Mouse (Mus musculus) hindbrain, embryonic 12.5 days (tissue): ENCODE data around the gene Abhd15. TPM values are rescaled to one million over a fixed set of nuclear protein-coding genes. Genes with fewer than 3 reads are reported as not detected.
A peak's percentile ranks its signal among the peaks of the same experiment; 100 is the strongest.

Experiments used
- ATAC-seq: fragments of 200-750 bp; cut with Nextera tagmentation; 2 replicates; pipeline ENCODE4 v1.8.0; 2017; ENCODE audit warnings: moderate TSS enrichment; ENCODE audit not compliant: low FRiP score
- H3K27ac ChIP-seq: fragments of 300-500 bp; sonication (generic); 2 replicates; pipeline ENCODE4 v1.5.1; 2016; ENCODE audit warnings: mild to moderate bottlenecking
- H3K27me3 ChIP-seq: fragments of 300-500 bp; sonication (generic); 2 replicates; pipeline ENCODE4 v1.6.1; 2016; ENCODE audit warnings: mild to moderate bottlenecking
- H3K36me3 ChIP-seq: fragments of 300-500 bp; sonication (generic); 2 replicates; pipeline ENCODE4 v1.6.1; 2016; ENCODE audit warnings: mild to moderate bottlenecking
- H3K4me1 ChIP-seq: fragments of 300-500 bp; sonication (generic); 2 replicates; pipeline ENCODE4 v1.6.1; 2016
- H3K4me2 ChIP-seq: fragments of 300-500 bp; sonication (generic); replicated peaks from 2 replicates; pipeline ENCODE4 v1.6.1; 2016; ENCODE audit warnings: mild to moderate bottlenecking
- H3K4me3 ChIP-seq: fragments of 300-500 bp; sonication (generic); 2 replicates; pipeline ENCODE4 v1.5.1; 2016; ENCODE audit warnings: mild to moderate bottlenecking
- H3K9ac ChIP-seq: fragments of 300-500 bp; sonication (generic); 2 replicates; pipeline ENCODE4 v1.6.1; 2016; ENCODE audit warnings: mild to moderate bottlenecking, moderate library complexity
- H3K9me3 ChIP-seq: fragments of 300-500 bp; sonication (generic); replicated peaks from 2 replicates; pipeline ENCODE4 v1.6.1; 2016; ENCODE audit warnings: mild to moderate bottlenecking
- WGBS: fragments of 180-500 bp; shearing (Covaris S2); methylation state at CpG from one replicate; pipeline ENCODE4 v1.1.7; 2016; 5-methylcytosine and 5-hydroxymethylcytosine counted together
- polyA plus RNA-seq: library from polyadenylated mRNA; unstranded; fragments of >200 nt; fragmentation: Nextera tagmentation; extraction: Ambion mirVana; gene quantifications from 2 replicates; pipeline ENCODE4 v1.2.1, GENCODE M21; 2016

Gene Abhd15
- 3.5 and 4.2 TPM in 2 replicates for polyA plus RNA-seq

GRCm38 (mm10) chr11:77514832-77515636 is at the start of gene Abhd15:
Gene Abhd15, plus strand, starts transcription at chr11:77515121.
- Histone ChIP-seq H3K4me3 (peak within 1 kb of the TSS; percentile 62), H3K27ac (0 out of 2 replicates have a peak within 1 kb of the TSS, but pooled peaks have one; percentile 30), H3K4me1 (peaks cover 46% of the 10 kb centered on the region), H3K4me2 (peak within 1 kb of the TSS; percentile 93), H3K27me3 (peaks cover 24% of the 10 kb centered on the region), H3K36me3 (no peaks in the 10 kb centered on the region), H3K9ac (peak within 1 kb of the TSS; percentile 51), H3K9me3 (no peaks in the 10 kb centered on the region)
- peak; percentile 61 for ATAC-seq
- WGBS, result under 1% methylated on average over 69 of the region's 72 CpGs

DNA sequence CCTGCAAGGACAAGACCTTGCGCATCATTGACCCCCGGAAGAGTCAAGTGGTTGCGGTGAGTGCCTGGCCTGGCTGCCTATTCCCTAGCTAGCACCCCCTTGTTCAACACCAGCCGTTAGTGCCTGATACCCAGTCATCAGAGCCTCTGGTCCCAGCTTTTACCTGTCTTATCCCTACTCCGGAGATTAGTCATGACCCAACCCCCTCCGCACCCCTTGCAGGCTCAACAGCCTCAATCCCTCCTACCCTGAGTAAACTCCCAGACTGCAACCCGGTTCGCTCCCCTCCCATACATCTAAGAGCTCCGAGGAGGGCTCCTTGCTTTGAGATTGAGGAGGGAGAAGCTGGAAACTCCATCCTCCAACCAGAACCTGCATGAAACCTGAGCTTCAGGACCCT is 48.4 kb upstream of the Abhd15 start:
- Histone ChIP-seq H3K36me3 (peaks cover 11% of the 10 kb centered on the region), H3K27me3 (peaks cover 71% of the 10 kb centered on the region), H3K4me2 (peak overlapping the region; percentile 9; the same call in 1 of the 2 replicates), H3K9ac (no peak overlapping the region), H3K4me3 (no peak overlapping the region), H3K27ac (no peak overlapping the region), H3K9me3 (no peaks in the 10 kb centered on the region), H3K4me1 (peaks cover 18% of the 10 kb centered on the region)
- 29% methylated on average over 9 of the region's 9 CpGs for whole genome bisulfite sequencing
- no peak for ATAC-seq

DNA sequence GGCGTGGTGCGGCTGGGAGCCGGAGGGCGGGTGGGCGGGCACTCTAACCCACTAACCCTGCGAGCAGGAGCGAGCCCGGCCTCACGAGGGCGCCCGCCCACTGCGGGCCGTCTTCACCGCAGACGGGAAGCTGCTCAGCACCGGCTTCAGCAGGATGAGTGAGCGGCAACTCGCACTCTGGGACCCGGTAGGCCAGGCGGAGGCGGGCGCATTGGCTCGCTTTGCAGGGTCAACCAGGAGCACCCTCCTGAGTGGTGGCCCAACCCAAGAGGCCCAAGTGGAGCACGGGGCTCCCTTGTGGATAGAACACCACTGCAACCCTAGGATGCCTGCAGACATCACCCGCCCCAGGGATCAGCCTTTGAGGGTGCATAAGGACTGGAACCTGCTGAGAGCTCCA is 47.8 kb upstream of the Abhd15 start:
- Histone ChIP-seq H3K9me3 (no peaks in the 10 kb centered on the region), H3K4me3 (no peak overlapping the region), H3K36me3 (peaks cover 17% of the 10 kb centered on the region), H3K27me3 (peaks cover 66% of the 10 kb centered on the region), H3K4me2 (peak overlapping the region; percentile 9; the same call in 1 of the 2 replicates), H3K27ac (no peak overlapping the region), H3K4me1 (peaks cover 14% of the 10 kb centered on the region), H3K9ac (peak overlapping the region; percentile 13; the same call in 1 of the 2 replicates)
- no peak for ATAC-seq
- 2% methylated on average over 25 of the region's 25 CpGs for whole genome bisulfite sequencing

DNA sequence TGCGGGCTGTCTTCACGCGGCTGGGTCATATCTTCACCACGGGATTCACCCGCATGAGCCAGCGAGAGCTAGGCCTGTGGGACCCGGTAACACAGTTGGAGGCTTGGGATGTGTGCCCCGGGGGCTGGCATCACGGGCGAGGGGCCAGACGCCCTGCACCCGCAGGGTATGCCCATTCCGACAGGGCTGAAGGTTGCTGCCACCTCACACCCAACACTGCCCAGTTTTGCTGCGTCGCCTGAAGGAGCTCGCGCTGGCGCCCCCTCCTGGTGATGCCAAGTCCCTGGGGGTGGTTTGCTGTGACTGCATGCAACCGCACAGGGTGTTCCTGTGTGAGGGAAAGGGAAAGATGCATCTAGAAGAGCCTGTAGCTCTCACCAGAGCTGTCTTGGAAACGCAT is 47.1 kb upstream of the Abhd15 start:
- Histone ChIP-seq H3K4me1 (peaks cover 8% of the 10 kb centered on the region), H3K4me2 (peak overlapping the region; percentile 33), H3K9me3 (no peaks in the 10 kb centered on the region), H3K27me3 (peaks cover 59% of the 10 kb centered on the region), H3K36me3 (peaks cover 23% of the 10 kb centered on the region), H3K9ac (no peak overlapping the region), H3K27ac (no peak overlapping the region), H3K4me3 (no peak overlapping the region)
- no peak for ATAC-seq
- 17% methylated on average over 20 of the region's 20 CpGs for WGBS

DNA sequence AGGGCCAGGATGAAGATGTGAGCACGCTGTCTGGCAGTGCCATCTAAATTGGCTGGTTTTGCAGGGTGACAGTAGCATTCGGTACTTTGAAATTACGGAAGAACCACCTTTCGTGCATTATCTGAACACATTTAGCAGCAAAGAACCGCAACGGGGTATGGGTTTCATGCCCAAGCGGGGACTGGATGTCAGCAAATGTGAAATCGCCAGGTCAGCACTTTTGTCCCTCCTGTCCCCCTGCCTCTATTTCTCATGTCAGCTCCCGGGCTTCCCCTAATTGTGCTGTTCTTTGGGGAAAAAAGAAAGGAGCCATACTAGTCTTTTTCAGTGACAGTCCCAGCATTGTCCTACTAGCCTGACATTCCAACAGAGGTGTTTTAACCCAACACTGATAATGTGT is 46.5 kb upstream of the Abhd15 start:
- no peak overlapping the region for H3K9ac ChIP-seq
- peaks cover 53% of the 10 kb centered on the region for H3K27me3 ChIP-seq
- peaks cover 7% of the 10 kb centered on the region for H3K4me1 ChIP-seq
- H3K4me2 ChIP-seq, result no peak overlapping the region
- no peak overlapping the region for H3K4me3 ChIP-seq
- no peak overlapping the region for H3K27ac ChIP-seq
- ATAC-seq, result no peak
- H3K36me3 ChIP-seq, result peaks cover 30% of the 10 kb centered on the region
- 77% methylated on average over 9 of the region's 9 CpGs for WGBS
- no peaks in the 10 kb centered on the region for H3K9me3 ChIP-seq

DNA sequence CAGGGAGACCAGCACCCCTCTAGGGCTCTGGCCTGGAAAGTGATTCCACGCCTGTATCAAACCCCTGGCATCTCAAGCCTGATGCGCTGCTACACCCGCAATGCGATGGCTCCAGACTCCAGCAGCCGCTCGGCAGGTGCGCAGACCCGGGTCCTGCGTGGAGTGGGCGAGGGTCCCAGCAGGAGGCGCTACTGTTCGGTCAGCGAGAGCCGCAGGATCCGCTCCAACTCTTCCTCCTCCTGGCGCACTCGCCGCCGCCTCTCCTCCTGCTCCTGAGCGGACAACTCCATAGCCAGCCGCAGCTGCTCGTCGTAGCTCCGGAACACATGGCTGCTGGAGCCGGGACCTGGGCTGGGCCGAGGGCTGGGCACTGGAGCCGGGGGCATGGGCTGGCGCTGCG is 43.5 kb upstream of the Abhd15 start:
- peaks cover 49% of the 10 kb centered on the region for H3K36me3 ChIP-seq
- peaks cover 25% of the 10 kb centered on the region for H3K27me3 ChIP-seq
- H3K27ac ChIP-seq, result no peak overlapping the region
- no peak for ATAC-seq
- H3K9me3 ChIP-seq, result no peaks in the 10 kb centered on the region
- no peak overlapping the region for H3K4me3 ChIP-seq
- H3K9ac ChIP-seq, result no peak overlapping the region
- no peak overlapping the region for H3K4me2 ChIP-seq
- H3K4me1 ChIP-seq, result peaks cover 4% of the 10 kb centered on the region
- 67% methylated on average over 28 of the region's 29 CpGs for WGBS

DNA sequence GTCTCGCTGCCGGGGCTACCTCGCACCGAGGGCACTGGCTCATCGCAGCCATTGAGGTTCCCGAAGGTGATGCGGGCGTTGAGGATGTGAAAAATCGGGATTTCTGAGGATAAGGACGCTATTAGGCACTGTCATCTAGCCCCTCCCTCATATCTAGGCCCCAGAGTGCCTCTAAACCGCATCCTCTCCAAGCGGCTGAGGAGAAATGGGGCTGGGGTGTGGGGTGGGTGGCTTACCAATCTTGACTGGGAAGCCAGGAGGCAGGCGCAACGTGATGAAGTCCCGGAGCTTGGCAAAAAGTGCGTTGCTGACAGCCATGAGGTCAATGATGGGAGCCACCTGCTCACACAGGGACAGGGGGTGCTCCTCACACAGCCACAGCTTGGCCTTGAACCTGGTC is 42.1 kb upstream of the Abhd15 start:
- H3K36me3 ChIP-seq, result peaks cover 52% of the 10 kb centered on the region
- no peaks in the 10 kb centered on the region for H3K9me3 ChIP-seq
- no peak overlapping the region for H3K4me2 ChIP-seq
- peaks cover 1% of the 10 kb centered on the region for H3K4me1 ChIP-seq
- no peak for ATAC-seq
- H3K4me3 ChIP-seq, result no peak overlapping the region
- peaks cover 11% of the 10 kb centered on the region for H3K27me3 ChIP-seq
- H3K27ac ChIP-seq, result no peak overlapping the region
- WGBS, result 94% methylated on average over 16 of the region's 16 CpGs
- no peak overlapping the region for H3K9ac ChIP-seq

DNA sequence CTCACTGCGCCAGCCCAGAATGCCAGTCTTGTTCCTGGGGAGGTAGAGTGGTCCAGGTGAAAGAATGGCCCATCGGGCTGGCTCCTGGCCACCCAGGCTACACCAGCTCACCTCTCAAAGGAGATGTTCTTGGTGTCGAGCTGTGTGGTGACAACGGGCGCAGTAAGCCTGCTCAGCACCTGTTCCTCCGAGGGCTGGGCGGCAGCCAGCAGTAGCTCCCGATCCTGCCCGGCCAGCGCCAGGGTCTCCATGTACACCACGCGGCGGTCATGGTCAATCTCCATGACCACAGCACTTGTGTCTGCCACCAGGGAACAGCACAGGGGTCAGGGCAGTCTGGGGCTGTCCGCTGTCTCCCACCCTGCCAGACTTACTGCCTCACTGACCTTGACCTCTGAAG is 38.7 kb upstream of the Abhd15 start:
- no peak overlapping the region for H3K4me2 ChIP-seq
- no peak overlapping the region for H3K27ac ChIP-seq
- no peaks in the 10 kb centered on the region for H3K4me1 ChIP-seq
- 92% methylated on average over 14 of the region's 14 CpGs for WGBS
- no peak for ATAC-seq
- peaks cover 44% of the 10 kb centered on the region for H3K36me3 ChIP-seq
- no peak overlapping the region for H3K4me3 ChIP-seq
- no peak overlapping the region for H3K9ac ChIP-seq
- H3K27me3 ChIP-seq, result no peaks in the 10 kb centered on the region
- no peaks in the 10 kb centered on the region for H3K9me3 ChIP-seq

GRCm38 (mm10) chr11:77476895-77477294 is 38.0 kb upstream of the Abhd15 start:
- Histone ChIP-seq H3K27ac (no peak overlapping the region), H3K4me1 (no peaks in the 10 kb centered on the region), H3K4me2 (no peak overlapping the region), H3K4me3 (no peak overlapping the region), H3K27me3 (no peaks in the 10 kb centered on the region), H3K36me3 (peaks cover 37% of the 10 kb centered on the region), H3K9ac (no peak overlapping the region), H3K9me3 (no peaks in the 10 kb centered on the region)
- ATAC-seq, result no peak
- 90% methylated on average over 6 of the region's 6 CpGs for WGBS

DNA sequence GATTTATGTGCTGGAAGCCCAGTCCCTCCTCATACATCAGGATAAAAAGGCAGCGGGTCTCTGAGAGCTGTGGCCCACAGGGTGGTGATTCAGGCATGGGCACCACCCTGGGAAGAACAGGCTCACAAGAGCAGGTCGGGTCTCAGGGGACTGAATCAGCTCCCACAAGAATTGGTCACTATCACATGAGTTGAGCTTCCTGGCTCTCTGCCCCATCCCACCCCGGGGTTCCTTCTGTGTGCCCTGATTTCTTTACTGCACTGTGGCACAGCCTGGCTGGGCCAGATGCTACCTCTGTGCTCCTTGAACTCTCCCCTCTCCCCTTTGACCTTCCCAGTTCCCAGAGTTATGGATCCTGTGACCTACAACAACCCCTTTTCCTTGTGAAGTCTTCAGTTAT is 31.9 kb upstream of the Abhd15 start:
- no peak overlapping the region for H3K4me3 ChIP-seq
- H3K27me3 ChIP-seq, result no peaks in the 10 kb centered on the region
- WGBS, result 69% methylated on average over 3 of the region's 3 CpGs
- H3K4me1 ChIP-seq, result peaks cover 48% of the 10 kb centered on the region
- H3K9me3 ChIP-seq, result no peaks in the 10 kb centered on the region
- no peak overlapping the region for H3K27ac ChIP-seq
- no peaks in the 10 kb centered on the region for H3K36me3 ChIP-seq
- ATAC-seq, result no peak
- H3K9ac ChIP-seq, result no peak overlapping the region
- no peak overlapping the region for H3K4me2 ChIP-seq

GRCm38 (mm10) chr11:77483510-77484255 is 31.2 kb upstream of the Abhd15 start:
- Histone ChIP-seq H3K4me1 (peaks cover 54% of the 10 kb centered on the region), H3K27me3 (no peaks in the 10 kb centered on the region), H3K4me2 (no peak overlapping the region), H3K9ac (no peak overlapping the region), H3K27ac (no peak overlapping the region), H3K36me3 (no peaks in the 10 kb centered on the region), H3K4me3 (no peak overlapping the region), H3K9me3 (no peaks in the 10 kb centered on the region)
- no peak for ATAC-seq
- WGBS, result 64% methylated on average over 11 of the region's 11 CpGs

DNA sequence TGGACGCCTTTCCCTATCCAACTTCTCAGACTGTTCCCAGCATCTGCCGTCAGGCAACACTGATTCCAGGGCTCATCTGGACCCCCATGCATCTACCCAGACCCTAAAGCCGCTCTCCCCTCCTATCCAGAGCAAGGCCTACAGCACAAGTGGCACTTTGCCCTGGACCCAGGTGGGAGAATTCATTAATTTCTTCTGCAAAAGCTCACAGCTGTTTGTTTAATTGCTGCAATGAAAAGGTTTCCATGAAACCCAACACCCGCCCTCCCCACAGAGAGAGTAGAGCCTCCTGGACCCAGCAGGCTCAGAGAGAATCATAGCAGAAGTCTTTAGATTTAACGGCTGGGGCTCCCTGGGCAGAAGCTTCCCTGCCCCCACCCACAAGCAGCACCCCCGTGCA is 29.7 kb upstream of the Abhd15 start:
- no peaks in the 10 kb centered on the region for H3K36me3 ChIP-seq
- no peaks in the 10 kb centered on the region for H3K9me3 ChIP-seq
- no peak for ATAC-seq
- 42% methylated on average over 6 of the region's 6 CpGs for whole genome bisulfite sequencing
- 0 out of 2 replicates have a peak overlapping the region, but pooled peaks have one; percentile 1 for H3K4me3 ChIP-seq
- H3K27ac ChIP-seq, result peak overlapping the region; percentile 64
- no peak overlapping the region; the same call in 1 of the 2 replicates for H3K9ac ChIP-seq
- H3K4me1 ChIP-seq, result peaks cover 59% of the 10 kb centered on the region
- no peaks in the 10 kb centered on the region for H3K27me3 ChIP-seq
- H3K4me2 ChIP-seq, result peak overlapping the region; percentile 69; the same call in 1 of the 2 replicates
